Mouse (Mus musculus): ENCODE measurements at regions not wholly inside any gene's neighbourhood (a gene's known extent, or its start where the extent isn't known, plus 50 kb on each side); places are given as distances from the start of the nearest gene placed in this dataset.
"Not testable (repeated sequence)": the region's sequence is repeated elsewhere in the genome, so short reads cannot be mapped to it uniquely, and the experiment has no call there.

DNA sequence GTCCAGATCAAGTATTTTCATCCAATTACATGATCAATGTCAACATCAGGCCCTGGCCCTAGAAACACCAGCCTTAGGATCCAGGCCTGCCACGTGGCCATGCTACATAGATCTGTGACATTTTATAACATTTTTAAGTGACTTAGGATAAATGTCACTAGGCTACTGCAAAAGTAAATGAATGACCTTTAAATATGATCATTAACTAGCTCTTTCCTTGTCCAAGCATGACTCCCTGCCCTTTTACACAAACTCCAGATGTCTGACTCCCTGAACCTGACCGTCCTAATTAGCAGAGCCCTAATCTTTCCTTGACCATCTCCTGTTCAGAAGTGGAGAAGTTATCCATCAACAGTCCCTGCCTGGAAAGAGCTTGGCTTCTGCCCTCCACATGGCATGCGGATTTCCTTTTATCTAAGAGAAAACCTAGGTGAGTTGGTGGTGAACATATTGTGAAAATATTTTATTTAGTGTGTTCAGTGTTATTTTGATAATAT lies 585.8 kb downstream of the Pdcd6ip start:
- no peaks in the 10 kb centered on the region for H3K36me3 ChIP-seq (ENCODE audit: control insufficient read depth, insufficient read depth, low read length)
- no peak overlapping the region for H3K4me2 ChIP-seq (ENCODE audit: low read length)
- no peak for DNase-seq
- no peaks in the 10 kb centered on the region for H3K4me1 ChIP-seq (ENCODE audit: control insufficient read depth, insufficient read depth, low read length)
- no peaks in the 10 kb centered on the region for H3K9me3 ChIP-seq (ENCODE audit: control insufficient read depth, low read length)
- no peaks in the 10 kb centered on the region for H3K27me3 ChIP-seq (ENCODE audit: control insufficient read depth, insufficient read depth, low read length)
- no peak for ATAC-seq (ENCODE audit: low FRiP score, low TSS enrichment)
- no peak overlapping the region for H3K9ac ChIP-seq (replicated peaks; ENCODE audit: low read length)
- H3K27ac ChIP-seq (replicated peaks; ENCODE audit: low read depth, low read length): no peak overlapping the region
- 85% methylated on average over 3 of the region's 3 CpGs for WGBS
- H3K4me3 ChIP-seq (replicated peaks; ENCODE audit: low read depth, low read length): no peak overlapping the region

GRCm38 (mm10) chr9:113120385-113120784 lies 587.7 kb downstream of the Pdcd6ip start:
- Histone ChIP-seq H3K27ac (replicated peaks; ENCODE audit: low read depth, low read length) (no peak overlapping the region), H3K4me2 (ENCODE audit: low read length) (no peak overlapping the region), H3K4me3 (replicated peaks; ENCODE audit: low read depth, low read length) (no peak overlapping the region), H3K9me3 (ENCODE audit: control insufficient read depth, low read length) (no peaks in the 10 kb centered on the region), H3K27me3 (ENCODE audit: control insufficient read depth, insufficient read depth, low read length) (no peaks in the 10 kb centered on the region), H3K4me1 (ENCODE audit: control insufficient read depth, insufficient read depth, low read length) (no peaks in the 10 kb centered on the region), H3K9ac (replicated peaks; ENCODE audit: low read length) (no peak overlapping the region), H3K36me3 (ENCODE audit: control insufficient read depth, insufficient read depth, low read length) (no peaks in the 10 kb centered on the region)
- DNase-seq (no peak), ATAC-seq (ENCODE audit: low FRiP score, low TSS enrichment) (no peak)

- Histone ChIP-seq H3K9me3 (ENCODE audit: control insufficient read depth, low read length) (no peaks in the 10 kb centered on the region), H3K27me3 (ENCODE audit: control insufficient read depth, insufficient read depth, low read length) (no peaks in the 10 kb centered on the region), H3K4me3 (replicated peaks; ENCODE audit: low read depth, low read length) (no peak overlapping the region), H3K36me3 (ENCODE audit: control insufficient read depth, insufficient read depth, low read length) (no peaks in the 10 kb centered on the region), H3K4me2 (ENCODE audit: low read length) (no peak overlapping the region), H3K27ac (replicated peaks; ENCODE audit: low read depth, low read length) (no peak overlapping the region), H3K4me1 (ENCODE audit: control insufficient read depth, insufficient read depth, low read length) (no peaks in the 10 kb centered on the region), H3K9ac (replicated peaks; ENCODE audit: low read length) (no peak overlapping the region)
- 95% methylated on average over 1 of the region's 1 CpGs for WGBS
- ATAC-seq (ENCODE audit: low FRiP score, low TSS enrichment): no peak
- no peak for DNase-seq
Measured at GRCm38 (mm10) chr9:113119721-113120120, 588.3 kb downstream of the Pdcd6ip start.

DNA sequence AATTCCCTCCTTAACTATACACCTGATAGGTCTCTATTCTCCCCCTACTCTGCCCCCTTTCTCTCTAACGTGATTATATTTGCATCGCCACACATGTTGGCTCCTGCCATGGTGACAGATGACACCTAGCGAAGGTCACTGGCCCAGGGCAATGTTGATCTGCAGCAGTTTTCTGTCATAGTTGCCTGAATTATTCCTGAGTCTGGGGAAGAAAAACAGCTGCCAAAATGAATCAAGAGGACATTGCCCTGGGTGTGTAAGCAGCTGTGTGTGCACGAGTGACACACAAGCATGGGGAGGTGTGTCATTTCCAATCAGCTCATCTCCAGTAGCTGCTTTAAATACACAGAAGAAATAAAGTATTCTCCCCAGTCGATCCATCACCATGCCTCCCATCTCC lies 592.5 kb downstream of the Pdcd6ip start:
- 70% methylated on average over 5 of the region's 5 CpGs for WGBS
- DNase-seq: no peak
- no peak for ATAC-seq (ENCODE audit: low FRiP score, low TSS enrichment)

GRCm38 (mm10) chr9:113112753-113113152 lies 595.3 kb downstream of the Pdcd6ip start:
- H3K4me3 ChIP-seq (replicated peaks; ENCODE audit: low read depth, low read length): no peak overlapping the region
- no peaks in the 10 kb centered on the region for H3K27me3 ChIP-seq (ENCODE audit: control insufficient read depth, insufficient read depth, low read length)
- H3K9me3 ChIP-seq (ENCODE audit: control insufficient read depth, low read length): no peaks in the 10 kb centered on the region
- ATAC-seq (ENCODE audit: low FRiP score, low TSS enrichment) (no peak), DNase-seq (no peak)
- H3K4me2 ChIP-seq (ENCODE audit: low read length): no peak overlapping the region
- H3K4me1 ChIP-seq (ENCODE audit: control insufficient read depth, insufficient read depth, low read length): no peaks in the 10 kb centered on the region
- H3K9ac ChIP-seq (replicated peaks; ENCODE audit: low read length): no peak overlapping the region
- H3K36me3 ChIP-seq (ENCODE audit: control insufficient read depth, insufficient read depth, low read length): no peaks in the 10 kb centered on the region
- H3K27ac ChIP-seq (replicated peaks; ENCODE audit: low read depth, low read length): no peak overlapping the region

More for the DNA sequence above, 592.5 kb downstream of the Pdcd6ip start:
- Histone ChIP-seq H3K9me3 (ENCODE audit: control insufficient read depth, low read length) (no peaks in the 10 kb centered on the region), H3K4me1 (ENCODE audit: control insufficient read depth, insufficient read depth, low read length) (no peaks in the 10 kb centered on the region), H3K36me3 (ENCODE audit: control insufficient read depth, insufficient read depth, low read length) (no peaks in the 10 kb centered on the region), H3K27ac (replicated peaks; ENCODE audit: low read depth, low read length) (no peak overlapping the region), H3K4me2 (ENCODE audit: low read length) (no peak overlapping the region), H3K9ac (replicated peaks; ENCODE audit: low read length) (no peak overlapping the region), H3K27me3 (ENCODE audit: control insufficient read depth, insufficient read depth, low read length) (no peaks in the 10 kb centered on the region), H3K4me3 (replicated peaks; ENCODE audit: low read depth, low read length) (no peak overlapping the region)

DNA sequence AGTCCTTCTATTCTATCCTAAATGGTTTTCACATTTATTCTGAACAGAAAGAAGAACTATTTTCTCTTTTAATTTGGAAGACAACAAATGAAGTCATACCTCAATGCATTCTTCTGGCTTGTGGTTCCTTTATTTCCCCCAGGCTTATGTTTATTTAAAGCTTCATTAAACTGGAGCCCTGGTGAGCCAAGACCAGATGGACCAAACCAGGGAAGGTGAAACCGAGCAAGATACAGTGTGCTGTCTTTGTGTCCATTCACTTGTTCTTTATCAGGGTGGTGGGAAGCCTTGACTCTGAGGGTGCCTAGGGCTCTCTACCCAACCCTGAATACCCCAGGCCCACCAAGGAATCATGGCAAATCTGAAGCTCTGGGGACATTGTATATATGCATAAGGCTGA lies 606.3 kb downstream of the Pdcd6ip start:
- WGBS: 58% methylated on average over 1 of the region's 1 CpGs

GRCm38 (mm10) chr9:113100641-113101040 lies 607.4 kb downstream of the Pdcd6ip start:
- no peaks in the 10 kb centered on the region for H3K9me3 ChIP-seq (ENCODE audit: control insufficient read depth, low read length)

More for the DNA sequence above, 606.3 kb downstream of the Pdcd6ip start:
- no peak overlapping the region for H3K9ac ChIP-seq (replicated peaks; ENCODE audit: low read length)
- no peaks in the 10 kb centered on the region for H3K4me1 ChIP-seq (ENCODE audit: control insufficient read depth, insufficient read depth, low read length)
- no peak overlapping the region for H3K4me3 ChIP-seq (replicated peaks; ENCODE audit: low read depth, low read length)
- DNase-seq: no peak
- no peaks in the 10 kb centered on the region for H3K36me3 ChIP-seq (ENCODE audit: control insufficient read depth, insufficient read depth, low read length)
- H3K9me3 ChIP-seq (ENCODE audit: control insufficient read depth, low read length): no peaks in the 10 kb centered on the region
- ATAC-seq (ENCODE audit: low FRiP score, low TSS enrichment): no peak
- no peak overlapping the region for H3K27ac ChIP-seq (replicated peaks; ENCODE audit: low read depth, low read length)
- no peaks in the 10 kb centered on the region for H3K27me3 ChIP-seq (ENCODE audit: control insufficient read depth, insufficient read depth, low read length)
- H3K4me2 ChIP-seq (ENCODE audit: low read length): no peak overlapping the region

DNA sequence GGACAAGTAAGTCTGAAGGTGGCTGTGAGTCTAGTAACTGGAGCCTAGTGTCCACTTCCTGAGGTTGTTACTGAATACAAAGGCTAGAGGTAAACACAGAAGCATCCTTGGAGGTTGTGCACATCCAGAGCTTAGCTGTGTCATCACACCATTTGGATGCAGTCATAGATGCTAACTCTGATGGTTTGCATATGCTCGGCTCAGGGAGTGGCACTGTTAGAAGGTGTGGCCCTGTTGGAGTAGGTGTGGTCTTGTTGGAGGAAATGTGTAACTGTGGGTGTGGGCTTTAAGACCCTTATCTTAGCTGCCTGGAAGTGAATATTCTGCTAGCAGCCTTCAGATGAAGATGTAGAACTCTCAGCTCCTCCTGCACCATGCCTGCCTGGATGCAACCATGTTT lies 612.6 kb downstream of the Pdcd6ip start:
- not testable (repeated sequence) for H3K9me3 ChIP-seq (ENCODE audit: control insufficient read depth, low read length); H3K9ac ChIP-seq (replicated peaks; ENCODE audit: low read length); H3K4me3 ChIP-seq (replicated peaks; ENCODE audit: low read depth, low read length); H3K36me3 ChIP-seq (ENCODE audit: control insufficient read depth, insufficient read depth, low read length); H3K4me2 ChIP-seq (ENCODE audit: low read length); H3K4me1 ChIP-seq (ENCODE audit: control insufficient read depth, insufficient read depth, low read length); ATAC-seq (ENCODE audit: low FRiP score, low TSS enrichment); H3K27ac ChIP-seq (replicated peaks; ENCODE audit: low read depth, low read length); DNase-seq; H3K27me3 ChIP-seq (ENCODE audit: control insufficient read depth, insufficient read depth, low read length)
- whole genome bisulfite sequencing: 96% methylated on average over 1 of the region's 1 CpGs

More at GRCm38 (mm10) chr9:113100641-113101040, 607.4 kb downstream of the Pdcd6ip start:
- peak; percentile 15 for DNase-seq
- Histone ChIP-seq H3K27ac (replicated peaks; ENCODE audit: low read depth, low read length) (no peak overlapping the region), H3K4me1 (ENCODE audit: control insufficient read depth, insufficient read depth, low read length) (no peaks in the 10 kb centered on the region), H3K4me2 (ENCODE audit: low read length) (no peak overlapping the region), H3K27me3 (ENCODE audit: control insufficient read depth, insufficient read depth, low read length) (no peaks in the 10 kb centered on the region), H3K4me3 (replicated peaks; ENCODE audit: low read depth, low read length) (no peak overlapping the region), H3K9ac (replicated peaks; ENCODE audit: low read length) (no peak overlapping the region), H3K36me3 (ENCODE audit: control insufficient read depth, insufficient read depth, low read length) (no peaks in the 10 kb centered on the region)
- WGBS: 78% methylated on average over 4 of the region's 4 CpGs
- no peak for ATAC-seq (ENCODE audit: low FRiP score, low TSS enrichment)

DNA sequence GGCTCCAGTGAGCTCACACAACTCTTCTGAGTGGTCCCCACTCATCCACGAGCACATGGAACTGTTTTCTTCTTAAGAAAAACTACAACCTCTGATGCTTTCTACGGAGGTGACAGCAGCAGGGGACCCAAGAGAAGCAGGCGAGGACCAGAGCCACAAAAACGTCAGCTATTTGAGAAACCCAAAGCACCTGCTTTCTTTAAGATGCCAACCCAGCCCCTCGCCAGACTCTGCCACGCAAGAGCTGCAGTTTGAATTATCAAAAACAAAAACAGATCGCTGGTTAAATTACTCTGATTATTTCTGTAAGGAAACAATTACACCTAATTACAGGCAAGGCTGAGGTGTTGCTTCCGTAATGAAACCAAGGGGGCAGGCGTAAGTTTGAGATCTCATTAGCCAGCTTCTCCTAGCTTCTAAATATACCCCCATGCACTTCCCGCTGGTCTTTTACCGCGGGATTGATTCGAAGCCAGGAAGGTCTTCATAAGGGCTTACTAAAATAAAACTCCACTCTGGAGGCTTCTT lies 614.1 kb downstream of the Pdcd6ip start:
- Histone ChIP-seq H3K9me3 (ENCODE audit: control insufficient read depth, low read length) (no peaks in the 10 kb centered on the region), H3K4me2 (ENCODE audit: low read length) (no peak overlapping the region), H3K4me3 (replicated peaks; ENCODE audit: low read depth, low read length) (no peak overlapping the region), H3K4me1 (ENCODE audit: control insufficient read depth, insufficient read depth, low read length) (no peaks in the 10 kb centered on the region), H3K36me3 (ENCODE audit: control insufficient read depth, insufficient read depth, low read length) (no peaks in the 10 kb centered on the region), H3K27ac (replicated peaks; ENCODE audit: low read depth, low read length) (no peak overlapping the region), H3K27me3 (ENCODE audit: control insufficient read depth, insufficient read depth, low read length) (no peaks in the 10 kb centered on the region), H3K9ac (replicated peaks; ENCODE audit: low read length) (no peak overlapping the region)
- DNase-seq: no peak
- 86% methylated on average over 13 of the region's 13 CpGs for WGBS
- ATAC-seq (ENCODE audit: low FRiP score, low TSS enrichment): no peak

Measured in midbrain, embryonic 14.5 days (tissue).